ENCODE assay signal across 17 mouse cellular contexts in the genomic region with DNA sequence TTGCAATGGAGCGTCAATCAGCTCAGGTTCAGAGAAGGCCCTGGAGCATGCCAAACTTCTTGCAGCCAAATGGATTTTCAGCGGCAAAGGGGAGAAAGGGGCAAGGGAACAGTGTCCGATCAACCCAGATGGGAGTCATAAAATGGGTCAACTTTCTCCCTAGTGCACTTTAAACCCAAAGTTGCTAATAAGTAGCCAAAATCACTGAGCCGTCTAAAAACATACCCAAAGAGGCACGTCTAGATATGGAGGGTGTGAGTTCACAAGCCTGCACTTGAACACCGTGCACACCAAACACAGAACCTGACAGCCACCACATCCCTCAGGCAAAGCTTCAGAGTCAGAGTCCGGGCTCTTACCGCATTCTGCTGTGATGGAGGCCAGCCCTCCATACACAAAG.
"Had no signal": no experiment of that assay in that cellular context is flagged by ENCODE, and none has a peak within 500 bp of the region (broad histone marks: within the 10 kb centered on the region; RNA-seq: fewer than 3 reads in every experiment).

No protein-coding gene starts in this region.

- H3K9me3 ChIP-seq: limb, embryonic 12.5 days; liver, embryonic 15.5 days; midbrain, embryonic 10.5 days; neural tube, embryonic 15.5 days had no signal

- H3K4me2 ChIP-seq: limb, embryonic 12.5 days; liver, embryonic 11.5 days; liver, embryonic 15.5 days; neural tube, embryonic 15.5 days had no signal

- ATAC-seq: hindbrain, embryonic 16.5 days; inflammation-experienced regulatory T-cells, adult 6 months; intestine, postnatal 0 days; lung, postnatal 0 days had no signal

- H3K4me3 ChIP-seq: limb, embryonic 12.5 days; liver, embryonic 15.5 days; midbrain, embryonic 10.5 days; myocyte; neural tube, embryonic 15.5 days had no signal

- H3K27me3 ChIP-seq: limb, embryonic 12.5 days; liver, embryonic 15.5 days; neural tube, embryonic 15.5 days had no signal

- DNase-seq: layer of hippocampus, adult 9-11 months; lung, adult 2 months; lung, postnatal 36 days; midbrain, embryonic 14.5 days; right cerebral cortex, adult 18-20 months; thymus, postnatal 14 days had no signal

- H3K9ac ChIP-seq: limb, embryonic 12.5 days; liver, embryonic 15.5 days; neural tube, embryonic 15.5 days had no signal

- H3K4me1 ChIP-seq: limb, embryonic 12.5 days; midbrain, embryonic 10.5 days; neural tube, embryonic 15.5 days had no signal

- H3K36me3 ChIP-seq: liver, embryonic 15.5 days had no signal

- H3K27ac ChIP-seq: limb, embryonic 12.5 days; liver, embryonic 15.5 days; midbrain, embryonic 10.5 days; neural tube, embryonic 15.5 days; stomach, postnatal 0 days had no signal
